Mouse (Mus musculus): ENCODE results near the gene Tmem54. TPM values are rescaled to one million over a fixed set of nuclear protein-coding genes. Genes with fewer than 3 reads are reported as not detected.

Gene Tmem54
- polyA plus RNA-seq (2014; fragmentation: Nextera tagmentation; extraction: Ambion mirVana) = 0.20 and 0.43 TPM in 2 replicates

GRCm38 (mm10) chr4:129105356-129105755, at the start of gene Tmem54:
Gene Tmem54, plus strand, starts transcription at chr4:129105548.
- ATAC-seq (ENCODE audit: low FRiP score) (no peak), DNase-seq (ENCODE audit: low spot score, missing footprints) (peak; percentile 83)
- no peaks in the 10 kb centered on the region for H3K36me3 ChIP-seq (ENCODE audit: control insufficient read depth, insufficient read depth, low read length)
- H3K4me2 ChIP-seq = peak within 1 kb of the TSS; percentile 42
- peaks cover 15% of the 10 kb centered on the region for H3K27me3 ChIP-seq (ENCODE audit: control insufficient read depth, insufficient read depth, low read length)
- H3K4me3 ChIP-seq (ENCODE audit: low read depth, low read length) = peak within 1 kb of the TSS; percentile 20
- H3K9me3 ChIP-seq (ENCODE audit: control insufficient read depth, low read length) = no peaks in the 10 kb centered on the region
- 1% methylated on average over 40 of the region's 40 CpGs for WGBS
- H3K27ac ChIP-seq (ENCODE audit: low read depth, low read length) = no peak within 1 kb of the TSS
- peaks cover 4% of the 10 kb centered on the region; the same call in 1 of the 2 replicates for H3K4me1 ChIP-seq (ENCODE audit: control insufficient read depth, insufficient read depth, low read length)
- H3K9ac ChIP-seq (ENCODE audit: low read length) = no peak within 1 kb of the TSS; the same call in 1 of the 2 replicates

- DNase-seq (ENCODE audit: low spot score, missing footprints) (no peak), ATAC-seq (ENCODE audit: low FRiP score) (no peak)
- H3K4me2 ChIP-seq = no peak overlapping the region
- peaks cover 5% of the 10 kb centered on the region for H3K27me3 ChIP-seq (ENCODE audit: control insufficient read depth, insufficient read depth, low read length)
- no peak overlapping the region for H3K27ac ChIP-seq (ENCODE audit: low read depth, low read length)
- H3K9me3 ChIP-seq (ENCODE audit: control insufficient read depth, low read length) = no peaks in the 10 kb centered on the region
- WGBS = 87% methylated on average over 5 of the region's 5 CpGs
- no peak overlapping the region for H3K9ac ChIP-seq (ENCODE audit: low read length)
- no peaks in the 10 kb centered on the region for H3K36me3 ChIP-seq (ENCODE audit: control insufficient read depth, insufficient read depth, low read length)
- H3K4me1 ChIP-seq (ENCODE audit: control insufficient read depth, insufficient read depth, low read length) = peaks cover 10% of the 10 kb centered on the region
- H3K4me3 ChIP-seq (ENCODE audit: low read depth, low read length) = no peak overlapping the region
Observed at GRCm38 (mm10) chr4:129055562-129055961, 49.8 kb upstream of the Tmem54 start.

- DNase-seq (ENCODE audit: low spot score, missing footprints) (peak; percentile 100), ATAC-seq (ENCODE audit: low FRiP score) (peak; percentile 97)
- Histone ChIP-seq H3K9ac (ENCODE audit: low read length) (peak overlapping the region; percentile 93), H3K4me3 (ENCODE audit: low read depth, low read length) (peak overlapping the region; percentile 88), H3K36me3 (ENCODE audit: control insufficient read depth, insufficient read depth, low read length) (no peaks in the 10 kb centered on the region), H3K4me1 (ENCODE audit: control insufficient read depth, insufficient read depth, low read length) (peaks cover 10% of the 10 kb centered on the region), H3K27me3 (ENCODE audit: control insufficient read depth, insufficient read depth, low read length) (no peaks in the 10 kb centered on the region), H3K9me3 (ENCODE audit: control insufficient read depth, low read length) (no peaks in the 10 kb centered on the region), H3K27ac (ENCODE audit: low read depth, low read length) (peak overlapping the region; percentile 82), H3K4me2 (peak overlapping the region; percentile 100)
- 3% methylated on average over 44 of the region's 44 CpGs for WGBS
Observed at GRCm38 (mm10) chr4:129057533-129058206, 47.7 kb upstream of the Tmem54 start.

GRCm38 (mm10) chr4:129058207-129059092, 46.9 kb upstream of the Tmem54 start, which contains the start of gene Rnf19b:
Gene Rnf19b, plus strand, starts transcription at chr4:129058271.
- H3K4me2 ChIP-seq = peak within 1 kb of the TSS; percentile 100
- under 1% methylated on average over 85 of the region's 107 CpGs for WGBS
- ATAC-seq (ENCODE audit: low FRiP score) = peak; percentile 64; the same call in 1 of the 2 replicates

GRCm38 (mm10) chr4:129059125-129059551, 46.2 kb upstream of the Tmem54 start:
- no peak for DNase-seq (ENCODE audit: low spot score, missing footprints)
- Histone ChIP-seq H3K9ac (ENCODE audit: low read length) (peak overlapping the region; percentile 93), H3K27ac (ENCODE audit: low read depth, low read length) (0 out of 2 replicates have a peak overlapping the region, but pooled peaks have one; percentile 82), H3K4me3 (ENCODE audit: low read depth, low read length) (peak overlapping the region; percentile 88), H3K27me3 (ENCODE audit: control insufficient read depth, insufficient read depth, low read length) (no peaks in the 10 kb centered on the region), H3K9me3 (ENCODE audit: control insufficient read depth, low read length) (no peaks in the 10 kb centered on the region), H3K36me3 (ENCODE audit: control insufficient read depth, insufficient read depth, low read length) (no peaks in the 10 kb centered on the region), H3K4me2 (peak overlapping the region; percentile 100), H3K4me1 (ENCODE audit: control insufficient read depth, insufficient read depth, low read length) (peaks cover 10% of the 10 kb centered on the region)
- no peak for ATAC-seq (ENCODE audit: low FRiP score)
- WGBS = 4% methylated on average over 13 of the region's 13 CpGs

More at GRCm38 (mm10) chr4:129058207-129059092, 46.9 kb upstream of the Tmem54 start, which contains the start of gene Rnf19b:
- Histone ChIP-seq H3K4me3 (ENCODE audit: low read depth, low read length) (peak within 1 kb of the TSS; percentile 88), H3K36me3 (ENCODE audit: control insufficient read depth, insufficient read depth, low read length) (no peaks in the 10 kb centered on the region), H3K27me3 (ENCODE audit: control insufficient read depth, insufficient read depth, low read length) (no peaks in the 10 kb centered on the region), H3K27ac (ENCODE audit: low read depth, low read length) (peak within 1 kb of the TSS; percentile 82), H3K4me1 (ENCODE audit: control insufficient read depth, insufficient read depth, low read length) (peaks cover 10% of the 10 kb centered on the region), H3K9ac (ENCODE audit: low read length) (peak within 1 kb of the TSS; percentile 93), H3K9me3 (ENCODE audit: control insufficient read depth, low read length) (no peaks in the 10 kb centered on the region)
- peak; percentile 95 for DNase-seq (ENCODE audit: low spot score, missing footprints)

- no peak overlapping the region for H3K9ac ChIP-seq (ENCODE audit: low read length)
- no peak for DNase-seq (ENCODE audit: low spot score, missing footprints)
- peak overlapping the region; percentile 12; the same call in 1 of the 2 replicates for H3K4me3 ChIP-seq (ENCODE audit: low read depth, low read length)
- no peaks in the 10 kb centered on the region for H3K9me3 ChIP-seq (ENCODE audit: control insufficient read depth, low read length)
- H3K4me1 ChIP-seq (ENCODE audit: control insufficient read depth, insufficient read depth, low read length) = peaks cover 10% of the 10 kb centered on the region
- peak overlapping the region; percentile 100 for H3K4me2 ChIP-seq
- H3K36me3 ChIP-seq (ENCODE audit: control insufficient read depth, insufficient read depth, low read length) = no peaks in the 10 kb centered on the region
- no peaks in the 10 kb centered on the region for H3K27me3 ChIP-seq (ENCODE audit: control insufficient read depth, insufficient read depth, low read length)
- H3K27ac ChIP-seq (ENCODE audit: low read depth, low read length) = no peak overlapping the region
- ATAC-seq (ENCODE audit: low FRiP score) = no peak
- 60% methylated on average over 4 of the region's 4 CpGs for WGBS
Observed at GRCm38 (mm10) chr4:129059922-129060321, 45.4 kb upstream of the Tmem54 start.

GRCm38 (mm10) chr4:129061486-129061885, 43.9 kb upstream of the Tmem54 start:
- Histone ChIP-seq H3K4me1 (ENCODE audit: control insufficient read depth, insufficient read depth, low read length) (peaks cover 10% of the 10 kb centered on the region), H3K4me2 (no peak overlapping the region), H3K9me3 (ENCODE audit: control insufficient read depth, low read length) (no peaks in the 10 kb centered on the region), H3K27me3 (ENCODE audit: control insufficient read depth, insufficient read depth, low read length) (no peaks in the 10 kb centered on the region), H3K4me3 (ENCODE audit: low read depth, low read length) (no peak overlapping the region), H3K27ac (ENCODE audit: low read depth, low read length) (no peak overlapping the region), H3K9ac (ENCODE audit: low read length) (no peak overlapping the region), H3K36me3 (ENCODE audit: control insufficient read depth, insufficient read depth, low read length) (no peaks in the 10 kb centered on the region)
- ATAC-seq (ENCODE audit: low FRiP score) (no peak), DNase-seq (ENCODE audit: low spot score, missing footprints) (no peak)
- 94% methylated on average over 1 of the region's 1 CpGs for WGBS

GRCm38 (mm10) chr4:129062281-129063075, 42.9 kb upstream of the Tmem54 start:
- Histone ChIP-seq H3K27ac (ENCODE audit: low read depth, low read length) (no peak overlapping the region), H3K4me2 (no peak overlapping the region), H3K4me1 (ENCODE audit: control insufficient read depth, insufficient read depth, low read length) (peaks cover 10% of the 10 kb centered on the region), H3K9me3 (ENCODE audit: control insufficient read depth, low read length) (no peaks in the 10 kb centered on the region), H3K9ac (ENCODE audit: low read length) (no peak overlapping the region), H3K36me3 (ENCODE audit: control insufficient read depth, insufficient read depth, low read length) (no peaks in the 10 kb centered on the region), H3K27me3 (ENCODE audit: control insufficient read depth, insufficient read depth, low read length) (no peaks in the 10 kb centered on the region), H3K4me3 (ENCODE audit: low read depth, low read length) (no peak overlapping the region)
- WGBS = 82% methylated on average over 3 of the region's 3 CpGs
- DNase-seq (ENCODE audit: low spot score, missing footprints) = no peak
- ATAC-seq (ENCODE audit: low FRiP score) = no peak

Data from midbrain, embryonic 11.5 days (tissue).